Mouse (Mus musculus) liver, adult 2 months (tissue): Measurements from ENCODE around the gene Lclat1. TPM values are rescaled to one million over a fixed set of nuclear protein-coding genes. Genes with fewer than 3 reads are reported as not detected.
A peak's percentile ranks its signal among the peaks of the same experiment; 100 is the strongest.

Experiments used
- DNase-seq: peaks from one replicate; pipeline ENCODE4 v3.0.0-alpha.2; 2011; ENCODE audit warnings: low read depth, low spot score; ENCODE audit errors: extremely low read depth
- H3K27ac ChIP-seq: fragments of 200-500 bp; replicated peaks from 2 replicates; pipeline ENCODE4 v1.5.1; 2012; ENCODE audit warnings: low read depth, mild to moderate bottlenecking, control low read depth, inconsistent platforms, low read length; ENCODE audit not compliant: insufficient read depth
- H3K27me3 ChIP-seq: fragments of 200-500 bp; 2 replicates; pipeline ENCODE4 v1.6.1; 2012; ENCODE audit warnings: mild to moderate bottlenecking, moderate library complexity, low read length, inconsistent platforms; ENCODE audit not compliant: control insufficient read depth, insufficient read depth
- H3K36me3 ChIP-seq: fragments of 200-500 bp; 2 replicates; pipeline ENCODE4 v1.6.1; 2012; ENCODE audit warnings: low read length, inconsistent platforms; ENCODE audit not compliant: control insufficient read depth, insufficient read depth
- H3K4me1 ChIP-seq: fragments of 200-500 bp; 2 replicates; pipeline ENCODE4 v1.6.1; 2011; ENCODE audit warnings: low read length; ENCODE audit not compliant: control insufficient read depth, insufficient read depth
- H3K4me3 ChIP-seq: fragments of 200-500 bp; 2 replicates; pipeline ENCODE4 v1.5.1; 2011; ENCODE audit warnings: low read depth, mild to moderate bottlenecking, control low read depth, low read length, moderate library complexity; ENCODE audit not compliant: insufficient read depth
- H3K79me2 ChIP-seq: fragments of 200-500 bp; 2 replicates; pipeline ENCODE4 v1.6.1; 2012; ENCODE audit warnings: inconsistent platforms, mild to moderate bottlenecking, low read length, moderate library complexity; ENCODE audit not compliant: control insufficient read depth, insufficient read depth
- H3K9ac ChIP-seq: fragments of 200-500 bp; 2 replicates; pipeline ENCODE4 v1.6.1; 2012; ENCODE audit warnings: low read depth, mild to moderate bottlenecking, control low read depth, inconsistent platforms, low read length
- CTCF ChIP-seq: fragments of 200-500 bp; IDR thresholded peaks from 2 replicates; pipeline ENCODE4 v1.5.1; 2011; ENCODE audit warnings: low read depth, low read length, control low read depth
- POLR2A ChIP-seq: fragments of 200-500 bp; IDR thresholded peaks from 2 replicates; pipeline ENCODE4 v1.6.1; 2011; ENCODE audit warnings: low read length, control low read depth; ENCODE audit not compliant: insufficient read depth; ENCODE audit errors: extremely low read depth
- WGBS: fragments of 180-500 bp; shearing (Covaris S2); methylation state at CpG from one replicate; pipeline ENCODE4 v1.1.7; 2018; 5-methylcytosine and 5-hydroxymethylcytosine counted together
- polyA plus RNA-seq: library from polyadenylated mRNA; depleted of rRNA; stranded (reverse); fragments of >200 nt; gene quantifications from 2 replicates; pipeline ENCODE4 v1.2.3, GENCODE M21; 2012
- total RNA-seq: library from RNA; depleted of rRNA; stranded (reverse); fragments of >200 nt; gene quantifications from 2 replicates; pipeline ENCODE4 v1.2.3, GENCODE M21; 2014

The Lclat1 gene
- total and polyA plus RNA-seq, 2 experiments, result 12.3 to 24.1 TPM

DNA sequence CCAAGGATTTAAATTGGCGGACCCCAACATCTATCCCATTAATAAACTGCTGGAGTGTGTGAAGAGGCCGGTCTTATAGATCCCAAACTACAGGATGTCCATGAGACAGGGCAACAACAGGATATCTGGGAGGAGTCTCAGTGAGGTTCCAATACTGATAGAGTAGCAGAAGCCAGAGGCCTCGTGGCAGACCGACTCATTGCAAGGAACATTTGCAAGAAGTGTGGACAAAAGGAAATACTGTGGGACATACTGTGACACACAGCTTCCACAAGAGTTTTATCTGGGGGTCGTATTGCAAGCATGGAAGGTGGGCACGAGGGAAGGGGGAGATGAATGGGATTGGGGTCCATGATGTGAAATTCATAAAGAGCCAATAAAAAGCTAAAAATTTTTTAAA lies 86.4 kb downstream of the Lclat1 start:
- TF ChIP-seq CTCF, result no peak
- no peak for TF ChIP-seq POLR2A
- Histone ChIP-seq H3K4me3 (no peak overlapping the region), H3K9ac (no peak overlapping the region), H3K4me1 (peaks cover 6% of the 10 kb centered on the region), H3K27ac (no peak overlapping the region), H3K36me3 (no peaks in the 10 kb centered on the region; the same call in 1 of the 2 replicates), H3K27me3 (no peaks in the 10 kb centered on the region), H3K79me2 (no peaks in the 10 kb centered on the region)
- 74% methylated on average over 6 of the region's 6 CpGs for WGBS
- no peak for DNase-seq

DNA sequence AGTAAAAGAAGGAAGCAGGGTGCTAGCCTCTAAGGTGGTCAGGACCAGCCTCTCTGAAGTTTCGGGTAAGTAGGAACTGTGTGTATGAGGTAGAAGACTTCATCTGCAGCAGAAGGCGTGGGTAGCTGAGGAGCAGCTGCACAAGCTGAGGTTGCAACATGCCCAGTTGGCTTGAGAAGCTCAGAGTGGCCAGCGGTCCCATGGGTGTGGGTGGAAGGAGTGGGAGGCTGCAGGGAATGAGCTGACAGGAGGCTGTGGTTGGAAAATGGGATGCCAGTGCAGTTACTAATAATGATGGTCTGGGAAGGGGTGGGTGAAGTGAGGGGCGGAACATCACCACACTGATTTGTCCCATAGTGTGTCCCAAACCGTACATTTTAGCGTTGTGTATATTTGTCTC lies 86.8 kb downstream of the Lclat1 start:
- Histone ChIP-seq H3K9ac (no peak overlapping the region), H3K4me3 (no peak overlapping the region), H3K79me2 (no peaks in the 10 kb centered on the region), H3K4me1 (0 out of 2 replicates have a peak, but pooled peaks cover 4% of the 10 kb centered on the region), H3K27ac (no peak overlapping the region), H3K36me3 (no peaks in the 10 kb centered on the region; the same call in 1 of the 2 replicates), H3K27me3 (no peaks in the 10 kb centered on the region)
- TF ChIP-seq POLR2A (no peak), CTCF (no peak)
- 93% methylated on average over 6 of the region's 6 CpGs for WGBS
- no peak for DNase-seq

DNA sequence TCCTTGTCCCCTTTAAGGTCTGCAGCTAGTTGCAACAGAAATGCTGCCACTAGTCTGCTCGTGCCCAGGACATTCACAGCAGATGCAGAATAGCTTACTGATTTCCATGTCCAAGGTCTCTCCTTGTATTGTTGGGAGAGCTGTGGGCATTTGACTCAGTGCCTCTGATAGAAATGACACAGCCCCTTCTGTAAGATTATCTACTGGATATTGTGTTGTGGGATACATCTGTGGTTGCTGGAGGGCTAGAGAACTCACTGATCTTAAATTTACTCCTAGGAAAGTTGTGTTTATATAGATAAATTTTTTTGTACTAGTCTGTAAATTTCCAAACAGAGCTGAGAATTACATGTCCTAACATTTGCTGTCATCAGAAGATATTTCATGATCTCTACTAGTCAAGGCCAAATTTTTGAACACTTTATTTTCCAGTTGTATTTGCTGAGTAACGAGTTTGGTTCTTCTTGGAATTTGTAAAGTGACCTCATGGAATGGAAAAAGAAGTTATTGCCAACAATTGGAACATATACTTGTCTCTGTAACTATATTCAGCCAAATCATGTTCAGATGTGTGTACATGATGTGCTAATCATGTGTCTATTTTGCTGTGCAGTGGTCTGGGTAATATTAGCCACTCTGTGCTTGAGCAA lies 87.4 kb downstream of the Lclat1 start:
- no peak overlapping the region for H3K27ac ChIP-seq
- H3K36me3 ChIP-seq, result no peaks in the 10 kb centered on the region; the same call in 1 of the 2 replicates
- no peaks in the 10 kb centered on the region for H3K79me2 ChIP-seq
- H3K4me3 ChIP-seq, result no peak overlapping the region
- no peak overlapping the region for H3K9ac ChIP-seq
- 49% methylated on average over 2 of the region's 2 CpGs for WGBS
- H3K4me1 ChIP-seq, result no peaks in the 10 kb centered on the region
- DNase-seq, result no peak
- H3K27me3 ChIP-seq, result no peaks in the 10 kb centered on the region
- TF ChIP-seq CTCF (no peak), POLR2A (no peak)

DNA sequence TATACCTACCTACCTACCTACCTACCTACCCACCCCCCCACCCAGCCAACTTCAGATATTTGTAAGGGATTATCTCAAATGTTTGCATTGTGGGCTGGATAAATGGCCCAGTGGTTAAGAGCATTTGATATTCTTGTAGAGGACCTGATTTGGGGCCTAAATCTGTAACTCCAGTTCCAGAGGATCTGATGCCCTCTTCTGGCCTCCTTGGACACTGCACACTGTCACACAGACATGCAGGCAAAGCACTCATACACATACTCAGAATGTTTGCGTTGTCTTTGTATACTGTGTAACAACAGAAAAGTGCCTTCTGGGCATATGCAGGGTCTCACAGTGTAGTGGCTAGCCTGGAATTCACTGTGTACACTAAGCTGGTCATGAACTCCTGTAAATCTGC lies 88.4 kb downstream of the Lclat1 start:
- TF ChIP-seq POLR2A, result no peak
- peak; percentile 53; the same call in 1 of the 2 replicates for TF ChIP-seq CTCF
- Histone ChIP-seq H3K36me3 (no peaks in the 10 kb centered on the region; the same call in 1 of the 2 replicates), H3K4me3 (no peak overlapping the region), H3K9ac (no peak overlapping the region), H3K27me3 (no peaks in the 10 kb centered on the region), H3K4me1 (no peaks in the 10 kb centered on the region), H3K27ac (no peak overlapping the region), H3K79me2 (no peaks in the 10 kb centered on the region)
- 100% methylated on average over 1 of the region's 1 CpGs for WGBS
- DNase-seq, result peak; percentile 40

DNA sequence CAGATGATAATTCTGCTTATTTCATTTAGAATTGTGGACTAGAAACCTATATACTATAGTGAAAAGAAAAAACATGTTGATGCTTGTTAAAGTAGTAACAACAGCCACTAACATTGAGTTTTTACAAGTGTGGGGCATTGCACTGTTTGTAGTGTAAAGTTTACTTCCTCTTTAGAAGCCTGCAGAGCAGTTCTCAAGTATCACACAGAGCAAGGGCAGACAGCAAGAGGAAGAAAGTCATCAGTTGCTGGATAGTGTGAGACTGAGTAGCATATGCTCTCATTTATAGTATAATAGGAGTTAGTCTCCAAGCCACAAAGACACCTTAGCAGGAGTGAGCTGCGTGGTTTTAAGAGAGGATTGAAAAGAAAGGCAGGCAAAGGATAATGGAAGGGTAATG lies 89.9 kb downstream of the Lclat1 start:
- Histone ChIP-seq H3K79me2 (no peaks in the 10 kb centered on the region), H3K27ac (no peak overlapping the region), H3K4me1 (no peaks in the 10 kb centered on the region), H3K27me3 (no peaks in the 10 kb centered on the region), H3K9ac (no peak overlapping the region), H3K4me3 (no peak overlapping the region), H3K36me3 (no peaks in the 10 kb centered on the region; the same call in 1 of the 2 replicates)
- no peak for DNase-seq
- TF ChIP-seq POLR2A, result no peak
- TF ChIP-seq CTCF, result no peak
- 88% methylated on average over 1 of the region's 1 CpGs for WGBS

DNA sequence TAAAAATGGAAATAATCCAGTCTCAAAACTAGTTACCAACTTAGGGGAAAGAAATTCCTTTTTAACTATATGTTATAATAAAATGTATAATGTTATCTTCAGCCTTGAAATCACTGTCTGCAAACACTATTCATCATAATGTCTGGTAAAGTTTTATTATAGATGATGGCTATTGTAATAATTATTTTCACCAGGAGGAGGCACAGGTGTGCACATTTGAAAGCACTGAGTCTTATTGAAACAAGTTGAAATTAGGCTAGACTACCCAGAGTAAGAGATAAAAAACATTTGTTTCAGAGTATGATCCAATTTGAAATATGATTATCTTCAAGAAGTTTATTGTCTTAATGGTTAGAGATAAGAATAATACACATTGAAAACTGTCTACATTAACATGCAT lies 91.6 kb downstream of the Lclat1 start:
- no peaks in the 10 kb centered on the region; the same call in 1 of the 2 replicates for H3K36me3 ChIP-seq
- TF ChIP-seq CTCF, result no peak
- no peak for TF ChIP-seq POLR2A
- no peak for DNase-seq
- H3K4me1 ChIP-seq, result no peaks in the 10 kb centered on the region
- H3K4me3 ChIP-seq, result no peak overlapping the region
- H3K9ac ChIP-seq, result no peak overlapping the region
- no peak overlapping the region for H3K27ac ChIP-seq
- H3K27me3 ChIP-seq, result no peaks in the 10 kb centered on the region
- H3K79me2 ChIP-seq, result no peaks in the 10 kb centered on the region
